Mouse (Mus musculus) stomach, embryonic 15.5 days (tissue): Measurements from ENCODE around the gene Spty2d1. TPM values are rescaled to one million over a fixed set of nuclear protein-coding genes. Genes with fewer than 3 reads are reported as not detected.

ENCODE experiments used
- ATAC-seq: fragments of 200-750 bp; cut with Nextera tagmentation; 2 replicates; pipeline ENCODE4 v1.8.0; 2017; ENCODE audit warnings: low read depth, moderate number of reproducible peaks, moderate TSS enrichment; ENCODE audit not compliant: insufficient read depth, low FRiP score
- H3K27ac ChIP-seq: fragments of 300-500 bp; sonication (generic); 2 replicates; pipeline ENCODE4 v1.5.1; 2015; ENCODE audit warnings: mild to moderate bottlenecking, inconsistent platforms
- H3K27me3 ChIP-seq: fragments of 300-500 bp; sonication (generic); replicated peaks from 2 replicates; pipeline ENCODE4 v1.6.1; 2015; ENCODE audit warnings: inconsistent platforms
- H3K36me3 ChIP-seq: fragments of 300-500 bp; sonication (generic); 2 replicates; pipeline ENCODE4 v1.6.1; 2015; ENCODE audit warnings: inconsistent platforms
- H3K4me1 ChIP-seq: fragments of 300-500 bp; sonication (generic); 2 replicates; pipeline ENCODE4 v1.6.1; 2015; ENCODE audit warnings: inconsistent platforms
- H3K4me2 ChIP-seq: fragments of 300-500 bp; sonication (generic); 2 replicates; pipeline ENCODE4 v1.6.1; 2015; ENCODE audit warnings: mild to moderate bottlenecking, inconsistent platforms
- H3K4me3 ChIP-seq: fragments of 300-500 bp; sonication (generic); replicated peaks from 2 replicates; pipeline ENCODE4 v1.5.1; 2015; ENCODE audit warnings: inconsistent platforms
- H3K9ac ChIP-seq: fragments of 300-500 bp; sonication (generic); 2 replicates; pipeline ENCODE4 v1.6.1; 2015; ENCODE audit warnings: inconsistent platforms
- H3K9me3 ChIP-seq: fragments of 300-500 bp; sonication (generic); 2 replicates; pipeline ENCODE4 v1.6.1; 2016; ENCODE audit warnings: inconsistent platforms
- WGBS: fragments of 180-500 bp; shearing (Covaris S2); methylation state at CpG from one replicate; pipeline ENCODE4 v1.1.7; 2015; 5-methylcytosine and 5-hydroxymethylcytosine counted together
- polyA plus RNA-seq: library from polyadenylated mRNA; unstranded; fragments of >200 nt; fragmentation: Nextera tagmentation; extraction: Ambion mirVana; gene quantifications from 2 replicates; pipeline ENCODE4 v1.2.1, GENCODE M21; 2015

The Spty2d1 gene
- polyA plus RNA-seq, 1 experiment from 2014 or later, result 19.3 TPM

- H3K27me3 ChIP-seq, result no peaks in the 10 kb centered on the region
- no peak overlapping the region for H3K9ac ChIP-seq
- H3K27ac ChIP-seq, result no peak overlapping the region
- H3K4me1 ChIP-seq, result peaks cover 4% of the 10 kb centered on the region; the same call in 1 of the 2 replicates
- no peak overlapping the region for H3K4me2 ChIP-seq
- ATAC-seq, result no peak
- 46% methylated on average over 8 of the region's 8 CpGs for WGBS
- no peaks in the 10 kb centered on the region for H3K9me3 ChIP-seq
- no peak overlapping the region for H3K4me3 ChIP-seq
- no peaks in the 10 kb centered on the region for H3K36me3 ChIP-seq
Measured at GRCm38 (mm10) chr7:46985718-46986505, 22.3 kb downstream of the Spty2d1 start.

- 84% methylated on average over 3 of the region's 3 CpGs for WGBS
- Histone ChIP-seq H3K27ac (no peak within 1 kb of the TSS), H3K4me1 (peaks cover 4% of the 10 kb centered on the region; the same call in 1 of the 2 replicates), H3K36me3 (no peaks in the 10 kb centered on the region), H3K4me3 (no peak within 1 kb of the TSS), H3K9ac (no peak within 1 kb of the TSS), H3K4me2 (no peak within 1 kb of the TSS), H3K27me3 (no peaks in the 10 kb centered on the region), H3K9me3 (no peaks in the 10 kb centered on the region)
- ATAC-seq, result no peak
Measured at GRCm38 (mm10) chr7:46983280-46983679, 24.9 kb downstream of the Spty2d1 start, which contains the start of gene Gm9999. Gene Gm9999 (plus strand): TSS chr7:46983580.

GRCm38 (mm10) chr7:46975456-46975855 lies 32.8 kb downstream of the Spty2d1 start:
- Histone ChIP-seq H3K27me3 (no peaks in the 10 kb centered on the region), H3K27ac (no peak overlapping the region), H3K4me2 (no peak overlapping the region), H3K4me1 (no peaks in the 10 kb centered on the region), H3K9me3 (no peaks in the 10 kb centered on the region), H3K36me3 (no peaks in the 10 kb centered on the region), H3K9ac (no peak overlapping the region), H3K4me3 (no peak overlapping the region)
- 92% methylated on average over 11 of the region's 11 CpGs for WGBS
- ATAC-seq, result no peak

- no peak for ATAC-seq
- Histone ChIP-seq H3K4me1 (no peaks in the 10 kb centered on the region), H3K4me3 (no peak overlapping the region), H3K27me3 (no peaks in the 10 kb centered on the region), H3K4me2 (no peak overlapping the region), H3K9ac (no peak overlapping the region), H3K9me3 (no peaks in the 10 kb centered on the region), H3K27ac (no peak overlapping the region), H3K36me3 (no peaks in the 10 kb centered on the region)
- 91% methylated on average over 4 of the region's 4 CpGs for WGBS
Measured at GRCm38 (mm10) chr7:46974648-46975047, 33.6 kb downstream of the Spty2d1 start.

GRCm38 (mm10) chr7:46969898-46970297 lies 38.3 kb downstream of the Spty2d1 start:
- Histone ChIP-seq H3K36me3 (no peaks in the 10 kb centered on the region), H3K4me1 (no peaks in the 10 kb centered on the region), H3K9ac (no peak overlapping the region), H3K27ac (no peak overlapping the region), H3K4me3 (no peak overlapping the region), H3K4me2 (no peak overlapping the region), H3K9me3 (no peaks in the 10 kb centered on the region), H3K27me3 (no peaks in the 10 kb centered on the region)
- no peak for ATAC-seq
- 86% methylated on average over 4 of the region's 4 CpGs for WGBS

- H3K4me2 ChIP-seq, result no peak overlapping the region
- no peak overlapping the region for H3K27ac ChIP-seq
- no peaks in the 10 kb centered on the region for H3K36me3 ChIP-seq
- H3K4me3 ChIP-seq, result no peak overlapping the region
- no peaks in the 10 kb centered on the region for H3K9me3 ChIP-seq
- no peak overlapping the region for H3K9ac ChIP-seq
- H3K27me3 ChIP-seq, result no peaks in the 10 kb centered on the region
- 77% methylated on average over 7 of the region's 7 CpGs for WGBS
- no peak for ATAC-seq
- H3K4me1 ChIP-seq, result peaks cover 13% of the 10 kb centered on the region
Measured at GRCm38 (mm10) chr7:46964070-46964469, 44.1 kb downstream of the Spty2d1 start.

- peak overlapping the region; percentile 75 for H3K27ac ChIP-seq
- no peak overlapping the region for H3K9ac ChIP-seq
- ATAC-seq, result peak; percentile 62
- H3K4me1 ChIP-seq, result peaks cover 16% of the 10 kb centered on the region
- H3K9me3 ChIP-seq, result no peaks in the 10 kb centered on the region
- peak overlapping the region; percentile 35 for H3K4me2 ChIP-seq
- no peaks in the 10 kb centered on the region for H3K27me3 ChIP-seq
- H3K36me3 ChIP-seq, result no peaks in the 10 kb centered on the region
- H3K4me3 ChIP-seq, result no peak overlapping the region
- 1% methylated on average over 9 of the region's 9 CpGs for WGBS
Measured at GRCm38 (mm10) chr7:46962806-46963618, 45.2 kb downstream of the Spty2d1 start.

- H3K4me3 ChIP-seq, result no peak overlapping the region
- no peaks in the 10 kb centered on the region for H3K9me3 ChIP-seq
- H3K4me1 ChIP-seq, result peaks cover 21% of the 10 kb centered on the region
- no peak overlapping the region for H3K9ac ChIP-seq
- H3K27me3 ChIP-seq, result no peaks in the 10 kb centered on the region
- H3K27ac ChIP-seq, result peak overlapping the region; percentile 75; the same call in 1 of the 2 replicates
- no peak for ATAC-seq
- no peaks in the 10 kb centered on the region for H3K36me3 ChIP-seq
- H3K4me2 ChIP-seq, result no peak overlapping the region
Measured at GRCm38 (mm10) chr7:46962132-46962531, 46.1 kb downstream of the Spty2d1 start.

GRCm38 (mm10) chr7:46960991-46961390 lies 47.2 kb downstream of the Spty2d1 start:
- no peak overlapping the region for H3K27ac ChIP-seq
- H3K9ac ChIP-seq, result no peak overlapping the region
- no peak overlapping the region for H3K4me3 ChIP-seq
- peaks cover 21% of the 10 kb centered on the region for H3K4me1 ChIP-seq
- H3K36me3 ChIP-seq, result no peaks in the 10 kb centered on the region
- H3K9me3 ChIP-seq, result no peaks in the 10 kb centered on the region
- 46% methylated on average over 3 of the region's 3 CpGs for WGBS
- no peaks in the 10 kb centered on the region for H3K27me3 ChIP-seq
- no peak for ATAC-seq
- no peak overlapping the region for H3K4me2 ChIP-seq

- 17% methylated on average over 9 of the region's 9 CpGs for WGBS
- Histone ChIP-seq H3K4me2 (peak overlapping the region; percentile 79), H3K9me3 (no peaks in the 10 kb centered on the region), H3K4me3 (peak overlapping the region; percentile 81), H3K36me3 (0 out of 2 replicates have a peak, but pooled peaks cover 4% of the 10 kb centered on the region), H3K27me3 (no peaks in the 10 kb centered on the region), H3K27ac (no peak overlapping the region), H3K4me1 (peaks cover 21% of the 10 kb centered on the region), H3K9ac (no peak overlapping the region; the same call in 1 of the 2 replicates)
- ATAC-seq, result no peak
Measured at GRCm38 (mm10) chr7:46958853-46959252, 49.4 kb downstream of the Spty2d1 start.

GRCm38 (mm10) chr7:46957831-46958691 lies 50.1 kb downstream of the Spty2d1 start, which contains the start of gene Uevld:
Gene Uevld (minus strand): TSS chr7:46958527.
- H3K9me3 ChIP-seq, result no peaks in the 10 kb centered on the region
- H3K4me2 ChIP-seq, result peak within 1 kb of the TSS; percentile 79
- peaks cover 15% of the 10 kb centered on the region; the same call in 1 of the 2 replicates for H3K4me1 ChIP-seq
- H3K27me3 ChIP-seq, result no peaks in the 10 kb centered on the region
- ATAC-seq, result peak; percentile 94
- H3K27ac ChIP-seq, result peak within 1 kb of the TSS; percentile 67
- H3K4me3 ChIP-seq, result peak within 1 kb of the TSS; percentile 81
- WGBS, result under 1% methylated on average over 51 of the region's 51 CpGs
- peak within 1 kb of the TSS; percentile 83 for H3K9ac ChIP-seq
- 0 out of 2 replicates have a peak, but pooled peaks cover 7% of the 10 kb centered on the region for H3K36me3 ChIP-seq
